Mouse (Mus musculus) limb, embryonic 13.5 days (tissue): ENCODE measurements around the gene Lhpp. TPM values are rescaled to one million over a fixed set of nuclear protein-coding genes. Genes with fewer than 3 reads are reported as not detected.

Source experiments
- polyA plus RNA-seq: library from polyadenylated mRNA; unstranded; fragments of >200 nt; fragmentation: Nextera tagmentation; extraction: Ambion mirVana; gene quantifications from 2 replicates; pipeline ENCODE4 v1.2.1, GENCODE M21; 2015

The Lhpp gene
- polyA plus RNA-seq, 1 experiment from 2014 or later, result 22.6 TPM

Other genes starting within 250 kb of the Lhpp start
- gene Oat, start 34.2 kb upstream of the Lhpp start, polyA plus RNA-seq, result 214 TPM in 2 replicates
- gene Nkx1-2, start 11.0 kb upstream of the Lhpp start, polyA plus RNA-seq, result 0.08 and 0.10 TPM in 2 replicates
- gene Fam53b, start 203.2 kb downstream of the Lhpp start, polyA plus RNA-seq, result 25.4 and 26.4 TPM in 2 replicates
- 76.0 and 78.3 TPM in 2 replicates for gene Eef1akmt2, start 242.0 kb downstream of the Lhpp start, polyA plus RNA-seq
- 47.3 and 50.4 TPM in 2 replicates for gene Abraxas2, start 248.6 kb downstream of the Lhpp start, polyA plus RNA-seq